Mouse (Mus musculus): ENCODE data around the gene Itpk1. TPM values are rescaled to one million over a fixed set of nuclear protein-coding genes. Genes with fewer than 3 reads are reported as not detected.

The Itpk1 gene
- polyA plus RNA-seq, 1 experiment from 2014 or later = 26.1 TPM

- DNase-seq (ENCODE audit: low spot score) (no peak), ATAC-seq (ENCODE audit: insufficient read depth, low FRiP score, low TSS enrichment) (no peak)
- H3K27me3 ChIP-seq (ENCODE audit: control insufficient read depth, insufficient read depth, low read length) = no peaks in the 10 kb centered on the region
- H3K36me3 ChIP-seq (ENCODE audit: control insufficient read depth, insufficient read depth, low read length) = no peaks in the 10 kb centered on the region
- no peaks in the 10 kb centered on the region for H3K4me1 ChIP-seq (ENCODE audit: control insufficient read depth, insufficient read depth, low read length)
- no peak overlapping the region for H3K4me3 ChIP-seq (ENCODE audit: low read depth, low read length)
- H3K4me2 ChIP-seq (ENCODE audit: low read depth) = no peak overlapping the region
- no peak overlapping the region for H3K9ac ChIP-seq (ENCODE audit: low read length)
- H3K9me3 ChIP-seq (ENCODE audit: control insufficient read depth, low read length) = no peaks in the 10 kb centered on the region
- WGBS = 74% methylated on average over 11 of the region's 11 CpGs
- no peak overlapping the region for H3K27ac ChIP-seq (ENCODE audit: low read depth, low read length)
Observed at GRCm38 (mm10) chr12:102663349-102664051, 41.2 kb downstream of the Itpk1 start.

GRCm38 (mm10) chr12:102661772-102662171 is 43.0 kb downstream of the Itpk1 start:
- Histone ChIP-seq H3K27ac (ENCODE audit: low read depth, low read length) (no peak overlapping the region), H3K4me2 (ENCODE audit: low read depth) (no peak overlapping the region), H3K4me1 (ENCODE audit: control insufficient read depth, insufficient read depth, low read length) (no peaks in the 10 kb centered on the region), H3K4me3 (ENCODE audit: low read depth, low read length) (no peak overlapping the region), H3K27me3 (ENCODE audit: control insufficient read depth, insufficient read depth, low read length) (no peaks in the 10 kb centered on the region), H3K9me3 (ENCODE audit: control insufficient read depth, low read length) (no peaks in the 10 kb centered on the region), H3K9ac (ENCODE audit: low read length) (no peak overlapping the region), H3K36me3 (ENCODE audit: control insufficient read depth, insufficient read depth, low read length) (no peaks in the 10 kb centered on the region)
- 75% methylated on average over 7 of the region's 7 CpGs for WGBS
- DNase-seq (ENCODE audit: low spot score) (no peak), ATAC-seq (ENCODE audit: insufficient read depth, low FRiP score, low TSS enrichment) (no peak)

GRCm38 (mm10) chr12:102660906-102661651 is 43.7 kb downstream of the Itpk1 start:
- H3K36me3 ChIP-seq (ENCODE audit: control insufficient read depth, insufficient read depth, low read length) = no peaks in the 10 kb centered on the region
- DNase-seq (ENCODE audit: low spot score) (no peak), ATAC-seq (ENCODE audit: insufficient read depth, low FRiP score, low TSS enrichment) (no peak)
- 0 out of 2 replicates have a peak, but pooled peaks cover 5% of the 10 kb centered on the region for H3K4me1 ChIP-seq (ENCODE audit: control insufficient read depth, insufficient read depth, low read length)
- H3K9me3 ChIP-seq (ENCODE audit: control insufficient read depth, low read length) = no peaks in the 10 kb centered on the region
- H3K27me3 ChIP-seq (ENCODE audit: control insufficient read depth, insufficient read depth, low read length) = no peaks in the 10 kb centered on the region
- no peak overlapping the region for H3K4me3 ChIP-seq (ENCODE audit: low read depth, low read length)
- H3K27ac ChIP-seq (ENCODE audit: low read depth, low read length) = no peak overlapping the region
- H3K4me2 ChIP-seq (ENCODE audit: low read depth) = no peak overlapping the region
- 85% methylated on average over 8 of the region's 8 CpGs for WGBS
- no peak overlapping the region for H3K9ac ChIP-seq (ENCODE audit: low read length)

- H3K27me3 ChIP-seq (ENCODE audit: control insufficient read depth, insufficient read depth, low read length) = no peaks in the 10 kb centered on the region
- no peaks in the 10 kb centered on the region for H3K36me3 ChIP-seq (ENCODE audit: control insufficient read depth, insufficient read depth, low read length)
- ATAC-seq (ENCODE audit: insufficient read depth, low FRiP score, low TSS enrichment) (no peak), DNase-seq (ENCODE audit: low spot score) (no peak)
- 72% methylated on average over 6 of the region's 6 CpGs for WGBS
- H3K4me1 ChIP-seq (ENCODE audit: control insufficient read depth, insufficient read depth, low read length) = 0 out of 2 replicates have a peak, but pooled peaks cover 5% of the 10 kb centered on the region
- no peak overlapping the region for H3K27ac ChIP-seq (ENCODE audit: low read depth, low read length)
- H3K4me2 ChIP-seq (ENCODE audit: low read depth) = no peak overlapping the region
- no peaks in the 10 kb centered on the region for H3K9me3 ChIP-seq (ENCODE audit: control insufficient read depth, low read length)
- H3K9ac ChIP-seq (ENCODE audit: low read length) = no peak overlapping the region
- no peak overlapping the region for H3K4me3 ChIP-seq (ENCODE audit: low read depth, low read length)
Observed at GRCm38 (mm10) chr12:102653003-102653402, 51.7 kb downstream of the Itpk1 start.

GRCm38 (mm10) chr12:102652420-102652819 is 52.3 kb downstream of the Itpk1 start:
- H3K4me2 ChIP-seq (ENCODE audit: low read depth) = no peak overlapping the region
- no peak overlapping the region for H3K27ac ChIP-seq (ENCODE audit: low read depth, low read length)
- no peaks in the 10 kb centered on the region for H3K36me3 ChIP-seq (ENCODE audit: control insufficient read depth, insufficient read depth, low read length)
- DNase-seq (ENCODE audit: low spot score) (no peak), ATAC-seq (ENCODE audit: insufficient read depth, low FRiP score, low TSS enrichment) (no peak)
- no peaks in the 10 kb centered on the region for H3K27me3 ChIP-seq (ENCODE audit: control insufficient read depth, insufficient read depth, low read length)
- H3K4me3 ChIP-seq (ENCODE audit: low read depth, low read length) = no peak overlapping the region
- H3K4me1 ChIP-seq (ENCODE audit: control insufficient read depth, insufficient read depth, low read length) = 0 out of 2 replicates have a peak, but pooled peaks cover 5% of the 10 kb centered on the region
- WGBS = 61% methylated on average over 8 of the region's 8 CpGs
- H3K9ac ChIP-seq (ENCODE audit: low read length) = no peak overlapping the region
- H3K9me3 ChIP-seq (ENCODE audit: control insufficient read depth, low read length) = no peaks in the 10 kb centered on the region

GRCm38 (mm10) chr12:102651871-102652270 is 52.9 kb downstream of the Itpk1 start:
- H3K36me3 ChIP-seq (ENCODE audit: control insufficient read depth, insufficient read depth, low read length) = no peaks in the 10 kb centered on the region
- H3K4me1 ChIP-seq (ENCODE audit: control insufficient read depth, insufficient read depth, low read length) = 0 out of 2 replicates have a peak, but pooled peaks cover 5% of the 10 kb centered on the region
- no peaks in the 10 kb centered on the region for H3K9me3 ChIP-seq (ENCODE audit: control insufficient read depth, low read length)
- H3K27me3 ChIP-seq (ENCODE audit: control insufficient read depth, insufficient read depth, low read length) = no peaks in the 10 kb centered on the region
- no peak overlapping the region for H3K9ac ChIP-seq (ENCODE audit: low read length)
- H3K4me2 ChIP-seq (ENCODE audit: low read depth) = no peak overlapping the region
- no peak for ATAC-seq (ENCODE audit: insufficient read depth, low FRiP score, low TSS enrichment)
- no peak overlapping the region for H3K27ac ChIP-seq (ENCODE audit: low read depth, low read length)
- DNase-seq (ENCODE audit: low spot score) = no peak
- 65% methylated on average over 8 of the region's 8 CpGs for WGBS
- H3K4me3 ChIP-seq (ENCODE audit: low read depth, low read length) = no peak overlapping the region

- Histone ChIP-seq H3K9me3 (ENCODE audit: control insufficient read depth, low read length) (no peaks in the 10 kb centered on the region), H3K27ac (ENCODE audit: low read depth, low read length) (no peak overlapping the region), H3K36me3 (ENCODE audit: control insufficient read depth, insufficient read depth, low read length) (no peaks in the 10 kb centered on the region), H3K27me3 (ENCODE audit: control insufficient read depth, insufficient read depth, low read length) (no peaks in the 10 kb centered on the region), H3K4me3 (ENCODE audit: low read depth, low read length) (no peak overlapping the region), H3K9ac (ENCODE audit: low read length) (no peak overlapping the region), H3K4me2 (ENCODE audit: low read depth) (no peak overlapping the region), H3K4me1 (ENCODE audit: control insufficient read depth, insufficient read depth, low read length) (0 out of 2 replicates have a peak, but pooled peaks cover 3% of the 10 kb centered on the region)
- ATAC-seq (ENCODE audit: insufficient read depth, low FRiP score, low TSS enrichment) = no peak
- no peak for DNase-seq (ENCODE audit: low spot score)
- 89% methylated on average over 8 of the region's 8 CpGs for WGBS
Observed at GRCm38 (mm10) chr12:102651401-102651800, 53.3 kb downstream of the Itpk1 start.

- Histone ChIP-seq H3K4me2 (ENCODE audit: low read depth) (no peak overlapping the region), H3K27me3 (ENCODE audit: control insufficient read depth, insufficient read depth, low read length) (no peaks in the 10 kb centered on the region), H3K9me3 (ENCODE audit: control insufficient read depth, low read length) (no peaks in the 10 kb centered on the region), H3K36me3 (ENCODE audit: control insufficient read depth, insufficient read depth, low read length) (no peaks in the 10 kb centered on the region), H3K27ac (ENCODE audit: low read depth, low read length) (no peak overlapping the region), H3K4me1 (ENCODE audit: control insufficient read depth, insufficient read depth, low read length) (no peaks in the 10 kb centered on the region), H3K9ac (ENCODE audit: low read length) (no peak overlapping the region), H3K4me3 (ENCODE audit: low read depth, low read length) (no peak overlapping the region)
- ATAC-seq (ENCODE audit: insufficient read depth, low FRiP score, low TSS enrichment) (no peak), DNase-seq (ENCODE audit: low spot score) (no peak)
- 89% methylated on average over 4 of the region's 4 CpGs for WGBS
Observed at GRCm38 (mm10) chr12:102650649-102651048, 54.1 kb downstream of the Itpk1 start.
